Mouse (Mus musculus) CD4-positive, CD25-positive, alpha-beta regulatory T cell, adult 2 months (primary cell): Measurements from ENCODE around the gene Mtm1.

Experiments used
- DNase-seq: peaks from one replicate; pipeline ENCODE4 v3.0.0-alpha.2; 2012; ENCODE audit warnings: low read depth, low spot score

The Mtm1 gene

GRCm38 (mm10) chrX:71210467-71210866, at the start of gene Mtm1:
TSS of gene Mtm1 (plus strand) at chrX:71210767.
- DNase-seq: no peak

DNA sequence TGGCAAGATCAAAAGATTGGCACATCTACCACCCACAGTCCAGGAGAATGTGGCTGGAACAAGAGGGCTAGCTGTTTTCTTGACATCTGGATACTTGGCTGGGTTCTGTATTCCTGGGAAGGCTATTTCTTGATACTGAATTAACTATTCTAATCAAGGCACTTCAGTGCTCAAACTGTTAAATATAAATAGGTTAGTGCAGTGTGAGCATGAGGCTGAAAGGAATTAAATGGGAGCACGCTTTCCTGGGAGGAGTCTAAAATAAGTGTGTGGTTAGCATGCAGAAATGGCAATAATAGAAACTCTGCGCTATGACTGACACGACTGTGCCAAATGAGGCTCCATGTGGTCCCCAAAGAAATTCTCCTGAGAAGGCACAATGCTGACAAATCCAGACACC, 29.0 kb upstream of the Mtm1 start:
- DNase-seq: no peak

DNA sequence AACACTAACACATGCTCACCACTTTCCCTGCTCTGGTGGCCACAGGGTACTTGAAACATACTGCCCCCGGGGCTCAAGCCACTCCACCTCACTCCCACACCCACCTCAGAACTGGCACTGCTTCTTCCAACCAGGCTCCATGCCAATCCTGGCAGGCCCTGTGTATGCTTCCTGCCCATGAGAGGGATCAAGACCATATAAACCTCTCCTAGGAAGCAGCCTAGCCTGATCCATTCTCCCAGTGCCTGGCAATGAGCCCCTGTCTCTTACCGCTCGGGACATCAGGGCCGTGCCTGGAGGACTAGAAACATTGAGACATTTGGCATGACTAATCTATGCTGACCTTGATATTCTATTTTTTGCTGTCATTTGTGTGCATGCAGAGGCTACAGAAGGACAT, 26.9 kb upstream of the Mtm1 start:
- no peak for DNase-seq

GRCm38 (mm10) chrX:71186396-71186795, 24.2 kb upstream of the Mtm1 start:
- no peak for DNase-seq

- no peak for DNase-seq
Observed at GRCm38 (mm10) chrX:71204776-71205175, 5.8 kb upstream of the Mtm1 start.

DNA sequence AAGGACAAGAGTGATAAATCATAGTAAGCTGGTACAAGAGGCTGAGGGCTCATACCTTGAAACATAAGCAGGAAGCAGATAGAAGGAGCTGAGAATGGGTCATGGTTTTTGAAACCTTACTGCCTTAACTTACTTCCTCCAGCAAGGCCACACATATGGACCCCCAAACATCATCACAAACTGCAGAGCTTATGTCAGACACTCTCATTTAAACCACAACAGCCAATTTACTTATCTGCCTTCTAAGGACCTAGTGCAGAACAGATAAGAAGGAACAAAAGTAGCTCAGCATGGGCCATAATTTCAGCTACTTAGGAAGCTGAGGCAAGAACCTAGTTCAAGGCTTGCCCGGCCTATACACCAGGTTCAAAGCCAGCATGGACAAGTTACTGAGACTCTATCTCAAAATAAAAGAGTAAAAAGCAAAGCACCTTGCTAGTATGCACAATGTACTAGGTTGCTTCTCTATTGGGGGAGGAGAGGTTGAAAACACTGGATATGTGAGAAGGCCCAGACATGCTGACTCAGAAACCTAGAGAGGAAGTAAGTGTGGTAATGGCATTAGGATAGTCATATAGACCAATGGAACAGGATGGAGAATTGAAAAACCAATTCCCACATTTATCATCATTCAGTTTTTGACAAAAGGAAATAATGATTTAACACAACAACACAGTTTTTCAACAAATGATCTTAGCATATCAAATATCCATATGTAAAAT, 4.6 kb upstream of the Mtm1 start:
- no peak for DNase-seq

- no peak for DNase-seq
Observed at GRCm38 (mm10) chrX:71206595-71206994, 4.0 kb upstream of the Mtm1 start.

DNA sequence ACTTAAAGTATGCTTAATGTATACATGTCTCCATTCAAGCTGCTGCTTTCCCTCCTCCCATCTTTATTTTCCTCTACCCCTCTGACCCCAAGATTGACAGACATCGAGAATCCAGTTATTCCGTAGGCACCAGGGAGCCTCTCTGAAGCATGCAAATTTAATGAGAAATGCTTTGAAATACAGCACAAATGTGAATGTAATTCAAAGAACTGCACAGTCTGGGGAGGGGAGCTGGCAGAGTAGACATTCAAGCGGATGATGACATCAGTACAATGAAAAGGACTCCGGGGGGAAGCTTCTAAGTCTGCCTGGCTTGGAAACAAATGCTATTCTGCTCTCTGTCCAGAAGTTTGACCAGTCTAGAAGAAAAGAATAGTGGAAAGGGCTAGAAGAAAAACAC, 2.3 kb downstream of the Mtm1 start:
- DNase-seq: no peak

GRCm38 (mm10) chrX:71214441-71215112, 4.0 kb downstream of the Mtm1 start:
- peak; percentile 90 for DNase-seq

DNA sequence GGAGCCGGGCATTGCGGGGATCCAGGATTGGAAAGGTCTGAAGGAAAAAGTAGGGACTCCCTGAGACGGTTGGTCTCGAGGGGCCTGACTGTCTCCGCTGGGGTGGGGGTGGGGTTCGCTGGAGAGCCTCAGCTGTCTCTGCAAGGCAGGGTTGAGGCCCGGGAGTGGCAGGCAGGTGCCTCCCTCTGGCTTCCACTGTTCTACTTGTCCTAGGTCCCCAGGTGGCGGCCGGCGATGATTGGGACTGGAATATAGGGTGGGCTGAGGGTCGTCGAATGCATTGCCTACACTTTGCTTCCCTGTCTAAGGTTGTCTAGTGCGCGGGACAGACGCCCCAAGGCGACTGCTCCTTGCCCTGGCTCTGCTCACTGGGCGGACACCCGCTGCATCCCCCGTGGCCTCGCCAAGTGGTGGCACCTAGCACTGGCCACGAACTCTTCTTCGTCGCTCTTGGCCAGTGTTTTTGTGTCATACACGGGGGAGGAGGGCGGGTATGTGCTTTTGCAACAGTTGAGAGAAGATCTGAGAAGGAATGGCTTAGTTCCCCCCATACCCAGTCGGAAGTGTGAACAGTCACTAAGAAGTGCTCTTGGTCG, 4.6 kb downstream of the Mtm1 start:
- no peak for DNase-seq

DNA sequence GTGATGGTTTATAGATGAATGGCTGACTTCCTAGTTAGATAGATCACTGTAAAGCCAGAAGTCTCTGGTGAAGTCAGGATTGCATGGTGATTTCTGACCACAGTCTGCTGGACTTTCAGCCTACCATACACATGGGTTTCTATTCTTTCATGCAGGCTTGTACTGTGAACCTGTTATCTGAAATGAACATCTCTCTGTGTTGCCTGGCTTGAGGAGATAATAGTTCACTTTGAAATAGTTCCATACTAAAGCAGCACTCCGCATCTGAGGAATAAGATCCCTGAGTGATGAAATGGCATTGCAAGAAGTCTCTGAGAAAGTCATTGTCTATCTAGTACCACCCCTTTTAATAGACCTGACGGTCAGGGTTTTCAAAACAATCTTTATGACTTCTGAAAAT, 6.3 kb downstream of the Mtm1 start:
- no peak for DNase-seq

DNA sequence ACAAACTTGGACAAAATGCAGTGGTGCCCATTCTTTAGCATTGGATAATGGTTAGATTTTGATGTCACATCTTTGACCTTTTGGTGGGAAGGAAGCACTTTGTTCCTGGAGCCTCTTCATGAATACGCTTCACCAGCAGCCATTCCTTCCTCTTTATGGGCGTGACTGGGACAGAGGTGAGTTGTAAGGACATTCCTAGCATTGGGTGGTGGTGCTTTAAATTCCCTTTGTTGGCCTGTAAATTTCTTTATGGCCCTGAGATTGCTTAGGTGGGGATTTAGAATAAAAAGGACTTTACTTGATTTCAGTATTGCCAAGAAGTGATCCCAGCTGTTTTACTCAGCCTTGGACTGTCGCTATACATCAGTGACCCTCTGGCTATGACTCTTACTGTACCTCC, 8.3 kb downstream of the Mtm1 start:
- DNase-seq: no peak

- no peak for DNase-seq
Observed at GRCm38 (mm10) chrX:71220896-71221295, 10.3 kb downstream of the Mtm1 start.

GRCm38 (mm10) chrX:71222648-71223408, 12.3 kb downstream of the Mtm1 start:
- DNase-seq: no peak

DNA sequence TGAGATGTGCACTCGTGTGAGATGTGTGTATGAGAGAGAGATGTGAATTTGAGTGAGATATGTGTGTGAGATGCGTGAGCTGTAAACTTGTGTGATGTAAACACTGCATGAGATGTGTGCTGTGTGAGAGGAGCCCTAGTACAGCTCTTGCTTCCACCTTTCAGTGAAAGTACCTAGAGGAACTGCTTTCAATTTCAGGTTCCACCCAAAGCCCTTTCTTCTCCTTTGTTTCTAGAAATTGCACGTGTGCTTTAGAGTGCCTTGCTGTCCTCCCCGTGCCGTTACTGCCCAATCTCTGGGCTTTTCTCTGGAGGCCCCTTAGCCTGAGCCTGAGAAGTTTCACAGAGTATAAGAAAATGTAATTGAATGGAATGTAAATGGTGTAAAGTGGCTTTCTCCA, 16.3 kb downstream of the Mtm1 start:
- no peak for DNase-seq

GRCm38 (mm10) chrX:71228200-71228599, 17.6 kb downstream of the Mtm1 start:
- DNase-seq: no peak

DNA sequence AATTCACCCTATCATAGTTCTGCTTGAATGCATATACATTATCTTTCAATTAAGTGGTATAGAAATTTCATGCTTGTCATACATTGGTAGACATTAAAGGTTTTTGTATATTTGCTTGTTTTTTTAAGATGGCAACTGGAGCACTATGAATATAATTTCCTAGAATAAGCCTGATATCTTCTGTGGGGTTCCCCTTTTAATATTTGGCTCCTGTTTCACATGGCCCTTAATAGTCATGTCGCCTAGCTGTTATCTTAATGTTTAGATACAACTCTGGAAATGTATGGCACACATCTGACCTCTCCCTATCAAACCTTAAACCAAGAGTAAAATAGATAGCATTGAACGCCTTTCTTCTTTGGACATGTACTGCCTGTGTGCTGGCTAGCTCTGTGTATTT, 20.3 kb downstream of the Mtm1 start:
- no peak for DNase-seq

- no peak for DNase-seq
Observed at GRCm38 (mm10) chrX:71256422-71256821, 45.9 kb downstream of the Mtm1 start.

GRCm38 (mm10) chrX:71260857-71261256, 50.3 kb downstream of the Mtm1 start:
- DNase-seq: no peak

GRCm38 (mm10) chrX:71264316-71264715, 53.7 kb downstream of the Mtm1 start:
- no peak for DNase-seq

DNA sequence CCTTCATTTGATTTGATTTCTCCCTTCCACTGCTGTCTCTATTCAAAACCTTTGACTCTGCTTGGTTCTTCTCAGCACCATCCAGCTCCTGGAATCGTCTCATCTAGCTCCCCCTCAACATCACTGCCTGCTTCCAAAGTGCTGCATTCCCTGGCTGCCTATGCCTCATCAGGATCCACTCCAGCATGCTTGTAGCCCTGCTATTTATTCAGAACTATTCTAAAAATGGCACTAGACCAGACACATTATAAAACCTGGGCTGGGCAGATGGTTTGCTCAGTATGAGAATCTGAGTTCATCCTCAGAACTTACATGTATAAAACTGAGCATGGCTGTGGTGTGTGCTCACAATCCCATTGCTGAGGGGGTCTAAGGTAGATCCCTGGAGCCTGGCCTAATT, 58.4 kb downstream of the Mtm1 start:
- DNase-seq: no peak

DNA sequence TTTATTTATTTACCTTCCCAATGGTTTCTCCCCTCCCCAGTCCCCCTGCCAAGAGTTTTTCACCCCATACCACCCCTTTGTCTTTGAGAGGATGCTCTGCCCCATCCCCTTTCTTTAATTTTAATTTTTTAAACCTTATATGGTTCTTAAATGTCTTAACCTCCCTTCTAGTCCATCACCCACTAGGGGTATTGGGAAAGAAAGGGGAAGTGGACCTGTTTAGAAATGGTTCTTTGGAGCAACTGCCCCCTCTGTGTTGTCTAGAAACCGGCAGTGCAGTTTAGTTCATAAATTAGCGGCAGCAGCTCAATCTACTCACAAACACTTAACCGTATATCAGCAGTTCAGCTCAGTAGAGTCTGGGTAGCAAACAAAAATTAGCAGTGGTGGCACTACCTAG, 63.6 kb downstream of the Mtm1 start:
- no peak for DNase-seq
